16 mouse cellular contexts compared by ENCODE assay signal in genomic region chr1:140175442-140175841, GRCm38 (mm10).
"Had no signal": no experiment of that assay in that cellular context is flagged by ENCODE, and none has a peak within 500 bp of the region (broad histone marks: within the 10 kb centered on the region; RNA-seq: fewer than 3 reads in every experiment).

No protein-coding gene starts in this region.

- H3K4me3 ChIP-seq: limb, embryonic 13.5 days; liver, embryonic 13.5 days; midbrain, embryonic 10.5 days; neural tube, embryonic 13.5 days had no signal

- H3K36me3 ChIP-seq: limb, embryonic 13.5 days; liver, embryonic 13.5 days; midbrain, embryonic 10.5 days; neural tube, embryonic 13.5 days had no signal

- H3K27me3 ChIP-seq: limb, embryonic 13.5 days; liver, embryonic 13.5 days; neural tube, embryonic 13.5 days had no signal

- H3K4me1 ChIP-seq: limb, embryonic 13.5 days; liver, embryonic 13.5 days; midbrain, embryonic 10.5 days; neural tube, embryonic 13.5 days had no signal

- H3K27ac ChIP-seq: limb, embryonic 13.5 days; liver, embryonic 13.5 days; midbrain, embryonic 10.5 days; neural tube, embryonic 13.5 days had no signal

- H3K4me2 ChIP-seq: limb, embryonic 13.5 days; liver, embryonic 13.5 days; neural tube, embryonic 13.5 days had no signal

- H3K9ac ChIP-seq: limb, embryonic 13.5 days; liver, embryonic 13.5 days; neural tube, embryonic 13.5 days had no signal

- DNase-seq: kidney, adult 8-10 months; kidney, postnatal 25 days; left cerebral cortex, postnatal 4 days; liver, embryonic 13.5 days; lung, adult 18-20 months; lung, postnatal 36 days; midbrain, embryonic 14.5 days; retina, postnatal 1 day; right cerebral cortex, postnatal 4 days; spleen, adult 18-20 months; thymus, adult 18-20 months; thymus, postnatal 14 days had no signal

- H3K9me3 ChIP-seq: limb, embryonic 13.5 days; liver, embryonic 13.5 days; midbrain, embryonic 10.5 days; neural tube, embryonic 13.5 days had no signal

- ATAC-seq: lung, postnatal 0 days had no signal
